Mouse (Mus musculus) small intestine, adult 2 months (tissue): ENCODE measurements around the gene Pum2.
A peak's percentile ranks its signal among the peaks of the same experiment; 100 is the strongest.

Source experiments
- CTCF ChIP-seq: fragments of 200-500 bp; IDR thresholded peaks from 2 replicates; pipeline ENCODE4 v1.5.1; 2012; ENCODE audit warnings: low read depth, mild to moderate bottlenecking, control low read depth, inconsistent platforms, low read length, moderate library complexity, mixed read lengths; ENCODE audit not compliant: insufficient replicate concordance, insufficient read length; ENCODE audit errors: extremely low read depth
- POLR2A ChIP-seq: fragments of 200-500 bp; IDR thresholded peaks from 2 replicates; pipeline ENCODE4 v1.6.1; 2012; ENCODE audit warnings: low read depth, mild to moderate bottlenecking, control low read depth, inconsistent platforms, low read length, moderate library complexity

DNA sequence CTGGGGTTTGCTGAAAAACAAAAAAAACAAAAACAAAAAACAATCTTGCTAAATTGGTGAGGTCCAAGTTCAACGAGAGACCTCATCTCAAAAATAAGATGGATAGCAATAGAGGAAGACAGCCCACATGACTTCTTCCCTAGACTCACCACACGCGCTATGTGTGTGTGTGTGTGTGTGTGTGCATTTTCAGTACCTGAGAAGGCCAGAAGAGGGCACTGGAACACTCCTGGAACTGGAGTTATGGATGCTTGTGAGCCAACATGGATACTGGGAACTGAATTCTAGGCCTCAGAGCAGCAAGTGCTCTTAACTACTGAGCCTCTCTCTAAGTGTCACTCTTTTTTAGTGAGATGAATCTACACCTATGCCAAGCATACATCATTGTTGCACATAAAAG is 84.1 kb downstream of the Pum2 start:
- TF ChIP-seq CTCF (0 out of 2 replicates have a peak, but pooled peaks have one; percentile 10), POLR2A (no peak)
